Mouse (Mus musculus) stomach, postnatal 0 days (tissue): ENCODE data around the gene Pakap. TPM values are rescaled to one million over a fixed set of nuclear protein-coding genes. Genes with fewer than 3 reads are reported as not detected.

Experiments
- ATAC-seq: fragments of 200-750 bp; cut with Nextera tagmentation; 2 replicates; pipeline ENCODE4 v1.8.0; 2017; ENCODE audit not compliant: low FRiP score, low TSS enrichment
- DNase-seq: peaks from one replicate; pipeline ENCODE4 v3.0.0-alpha.2; 2016; ENCODE audit warnings: low spot score
- H3K27ac ChIP-seq: fragments of 300-500 bp; sonication (generic); replicated peaks from 2 replicates; pipeline ENCODE4 v1.5.1; 2014; ENCODE audit warnings: mild to moderate bottlenecking, control low read depth
- H3K27me3 ChIP-seq: fragments of 300-500 bp; sonication (generic); 2 replicates; pipeline ENCODE4 v1.6.1; 2014; ENCODE audit warnings: low read length; ENCODE audit not compliant: control insufficient read depth, insufficient read depth
- H3K36me3 ChIP-seq: fragments of 300-500 bp; sonication (generic); 2 replicates; pipeline ENCODE4 v1.6.1; 2014; ENCODE audit warnings: low read length, mixed read lengths; ENCODE audit not compliant: control insufficient read depth, insufficient read depth
- H3K4me1 ChIP-seq: fragments of 300-500 bp; sonication (generic); replicated peaks from 2 replicates; pipeline ENCODE4 v1.6.1; 2014; ENCODE audit warnings: antibody characterized with exemption; ENCODE audit not compliant: control insufficient read depth, insufficient read depth
- H3K4me2 ChIP-seq: fragments of 300-500 bp; sonication (generic); replicated peaks from 2 replicates; pipeline ENCODE4 v1.6.1; 2014; ENCODE audit warnings: low read depth, mild to moderate bottlenecking, control low read depth, moderate library complexity
- H3K4me3 ChIP-seq: fragments of 300-500 bp; sonication (generic); 2 replicates; pipeline ENCODE4 v1.5.1; 2014; ENCODE audit warnings: low read depth, low read length, control low read depth
- H3K9ac ChIP-seq: fragments of 300-500 bp; sonication (generic); 2 replicates; pipeline ENCODE4 v1.6.1; 2014; ENCODE audit warnings: mild to moderate bottlenecking, low read length, control low read depth, mixed read lengths
- H3K9me3 ChIP-seq: fragments of 300-500 bp; sonication (generic); 2 replicates; pipeline ENCODE4 v1.6.1; 2016; ENCODE audit warnings: low read length; ENCODE audit not compliant: control insufficient read depth
- CTCF ChIP-seq: IDR thresholded peaks from 2 replicates; pipeline ENCODE4 v1.5.1; 2016; ENCODE audit warnings: antibody characterized with exemption, low read depth, mild to moderate bottlenecking, moderate library complexity
- EP300 ChIP-seq: optimal IDR thresholded peaks from 2 replicates; pipeline ENCODE3; 2016; ENCODE audit warnings: antibody characterized with exemption
- WGBS: fragments of 180-500 bp; shearing (Covaris S2); extraction: QIAGEN DNeasy Blood & Tissue Kit; methylation state at CpG from one replicate; pipeline ENCODE4 v1.1.7; 2014; 5-methylcytosine and 5-hydroxymethylcytosine counted together
- polyA plus RNA-seq: library from polyadenylated mRNA; unstranded; fragments of >200 nt; fragmentation: Nextera tagmentation; extraction: Ambion mirVana; gene quantifications from 2 replicates; pipeline ENCODE4 v1.2.1, GENCODE M21; 2015

Pakap gene
- polyA plus RNA-seq, 1 experiment from 2014 or later: 12.2 TPM

- Histone ChIP-seq H3K9ac (no peak overlapping the region), H3K4me3 (no peak overlapping the region), H3K4me1 (no peaks in the 10 kb centered on the region), H3K27me3 (no peaks in the 10 kb centered on the region), H3K9me3 (no peaks in the 10 kb centered on the region), H3K36me3 (no peaks in the 10 kb centered on the region), H3K27ac (no peak overlapping the region), H3K4me2 (no peak overlapping the region)
- TF ChIP-seq EP300: no peak
- no peak for TF ChIP-seq CTCF
- DNase-seq (no peak), ATAC-seq (no peak)
- WGBS: 84% methylated on average over 2 of the region's 2 CpGs
Observed at GRCm38 (mm10) chr4:57624819-57625218, 56.8 kb downstream of the Pakap start.

- Histone ChIP-seq H3K9me3 (no peaks in the 10 kb centered on the region), H3K4me2 (no peak overlapping the region), H3K9ac (no peak overlapping the region), H3K36me3 (no peaks in the 10 kb centered on the region), H3K4me3 (no peak overlapping the region), H3K27ac (no peak overlapping the region), H3K27me3 (no peaks in the 10 kb centered on the region), H3K4me1 (no peaks in the 10 kb centered on the region)
- TF ChIP-seq EP300: no peak
- TF ChIP-seq CTCF: no peak
- ATAC-seq: no peak
- WGBS: 82% methylated on average over 1 of the region's 1 CpGs
- no peak for DNase-seq
Observed at GRCm38 (mm10) chr4:57625306-57625705, 57.3 kb downstream of the Pakap start.

- H3K9me3 ChIP-seq: no peaks in the 10 kb centered on the region
- H3K27ac ChIP-seq: no peak overlapping the region
- DNase-seq: no peak
- H3K9ac ChIP-seq: no peak overlapping the region
- no peak for TF ChIP-seq CTCF
- TF ChIP-seq EP300: no peak
- WGBS: 80% methylated on average over 1 of the region's 1 CpGs
- no peak overlapping the region for H3K4me2 ChIP-seq
- no peaks in the 10 kb centered on the region for H3K4me1 ChIP-seq
- H3K36me3 ChIP-seq: no peaks in the 10 kb centered on the region
- ATAC-seq: no peak
- no peak overlapping the region for H3K4me3 ChIP-seq
- no peaks in the 10 kb centered on the region for H3K27me3 ChIP-seq
Observed at GRCm38 (mm10) chr4:57625756-57626155, 57.8 kb downstream of the Pakap start.

GRCm38 (mm10) chr4:57626921-57627320 lies 58.9 kb downstream of the Pakap start:
- H3K4me1 ChIP-seq: no peaks in the 10 kb centered on the region
- DNase-seq (no peak), ATAC-seq (no peak)
- no peaks in the 10 kb centered on the region for H3K36me3 ChIP-seq
- no peak overlapping the region for H3K27ac ChIP-seq
- H3K9ac ChIP-seq: no peak overlapping the region
- no peak overlapping the region for H3K4me2 ChIP-seq
- 95% methylated on average over 5 of the region's 5 CpGs for WGBS
- H3K9me3 ChIP-seq: no peaks in the 10 kb centered on the region
- TF ChIP-seq CTCF: no peak
- TF ChIP-seq EP300: no peak
- no peak overlapping the region for H3K4me3 ChIP-seq
- H3K27me3 ChIP-seq: no peaks in the 10 kb centered on the region

- TF ChIP-seq EP300 (no peak), CTCF (no peak)
- Histone ChIP-seq H3K9me3 (no peaks in the 10 kb centered on the region), H3K9ac (no peak overlapping the region)
Observed at GRCm38 (mm10) chr4:57632386-57632785, 64.4 kb downstream of the Pakap start.

GRCm38 (mm10) chr4:57633052-57633451 lies 65.1 kb downstream of the Pakap start:
- Histone ChIP-seq H3K9ac (no peak overlapping the region), H3K4me2 (no peak overlapping the region), H3K4me3 (no peak overlapping the region), H3K9me3 (no peaks in the 10 kb centered on the region), H3K27ac (no peak overlapping the region), H3K27me3 (no peaks in the 10 kb centered on the region), H3K4me1 (0 out of 2 replicates have a peak, but pooled peaks cover under 1% of the 10 kb centered on the region), H3K36me3 (no peaks in the 10 kb centered on the region)
- DNase-seq: no peak
- WGBS: 94% methylated on average over 7 of the region's 7 CpGs
- TF ChIP-seq EP300 (no peak), CTCF (no peak)
- ATAC-seq: no peak

More at GRCm38 (mm10) chr4:57632386-57632785, 64.4 kb downstream of the Pakap start:
- H3K27ac ChIP-seq: no peak overlapping the region
- WGBS: 87% methylated on average over 5 of the region's 5 CpGs
- no peak for ATAC-seq
- no peak overlapping the region for H3K4me2 ChIP-seq
- H3K36me3 ChIP-seq: no peaks in the 10 kb centered on the region
- no peaks in the 10 kb centered on the region for H3K27me3 ChIP-seq
- no peaks in the 10 kb centered on the region for H3K4me1 ChIP-seq
- no peak for DNase-seq
- no peak overlapping the region for H3K4me3 ChIP-seq
